Mouse (Mus musculus): ENCODE measurements around the gene Lyzl4. TPM values are rescaled to one million over a fixed set of nuclear protein-coding genes. Genes with fewer than 3 reads are reported as not detected.

Gene Lyzl4
- total and polyA plus RNA-seq, 3 experiments: 0.10 TPM; not detected in 2

Other genes with a start within 250 kb of the Lyzl4 start
- 1 to 10 TPM in 1 of 2 experiments, not detected in 1; 1.2 TPM for gene Cck, start 146.4 kb downstream of the Lyzl4 start, total RNA-seq (2021)
- 1.3 and 4.0 TPM in 2 replicates for gene Cck, start 146.4 kb downstream of the Lyzl4 start, polyA plus RNA-seq (2012; rRNA removed)
- gene Vipr1, start 620 bp upstream of the Lyzl4 start, total RNA-seq (2021): 1 to 10 TPM in 1 of 2 experiments, under 1 TPM in 1; 0.81 to 1.3 TPM
- gene Vipr1, start 620 bp upstream of the Lyzl4 start, polyA plus RNA-seq (2012; rRNA removed): 0.51 and 0.61 TPM in 2 replicates
- 1 to 10 TPM; 5.0 to 5.4 TPM for gene Sec22c, start 63.4 kb upstream of the Lyzl4 start, total RNA-seq (2021)
- gene Sec22c, start 63.4 kb upstream of the Lyzl4 start, polyA plus RNA-seq (2012; rRNA removed): 10.1 TPM in 2 replicates
- 10 to 100 TPM; 45.8 to 47.7 TPM for gene Ss18l2, start 68.2 kb upstream of the Lyzl4 start, total RNA-seq (2021)
- gene Ss18l2, start 68.2 kb upstream of the Lyzl4 start, polyA plus RNA-seq (2012; rRNA removed): 18.6 and 20.3 TPM in 2 replicates
- gene Nktr, start 77.1 kb upstream of the Lyzl4 start, total RNA-seq (2021): 10 to 100 TPM; 54.2 to 83.7 TPM
- gene Nktr, start 77.1 kb upstream of the Lyzl4 start, polyA plus RNA-seq (2012; rRNA removed): 24.9 and 25.0 TPM in 2 replicates
- gene Zfp651, start 117.2 kb upstream of the Lyzl4 start, total RNA-seq (2021): 10 to 100 TPM; 26.6 to 49.7 TPM
- gene Zfp651, start 117.2 kb upstream of the Lyzl4 start, polyA plus RNA-seq (2012; rRNA removed): 36.6 and 51.5 TPM in 2 replicates
- gene Klhl40, start 135.5 kb upstream of the Lyzl4 start, total RNA-seq (2021): not detected
- gene Klhl40, start 135.5 kb upstream of the Lyzl4 start, polyA plus RNA-seq (2012; rRNA removed): not detected in 2 replicates
- gene Hhatl, start 150.4 kb upstream of the Lyzl4 start, total RNA-seq (2021): not detected
- 0.13 and 0.17 TPM in 2 replicates for gene Hhatl, start 150.4 kb upstream of the Lyzl4 start, polyA plus RNA-seq (2012; rRNA removed)
- 1 to 10 TPM in 1 of 2 experiments, under 1 TPM in 1; 0.63 to 1.0 TPM for gene Ccdc13, start 197.4 kb upstream of the Lyzl4 start, total RNA-seq (2021)
- gene Ccdc13, start 197.4 kb upstream of the Lyzl4 start, polyA plus RNA-seq (2012; rRNA removed): 0.26 and 1.2 TPM in 2 replicates
- 100 to 1,000 TPM in 1 of 2 experiments, 10 to 100 TPM in 1; 44.6 to 103 TPM for gene Higd1a, start 216.3 kb upstream of the Lyzl4 start, total RNA-seq (2021)
- 15.4 and 20.8 TPM in 2 replicates for gene Higd1a, start 216.3 kb upstream of the Lyzl4 start, polyA plus RNA-seq (2012; rRNA removed)

Data from adrenal gland, adult 2 months (tissue).